Mouse (Mus musculus) spleen, adult 2 months (tissue): ENCODE results near the gene Gpr35. TPM values are rescaled to one million over a fixed set of nuclear protein-coding genes. Genes with fewer than 3 reads are reported as not detected.
A peak's percentile ranks its signal among the peaks of the same experiment; 100 is the strongest.

ENCODE experiments used
- DNase-seq, 2 experiments: peaks; one replicate each; pipeline versions ENCODE4 v3.0.0 to v3.0.0-alpha.2; 2012 to 2021; ENCODE audit warnings: low spot score in 2 of 2, low read depth in 1 of 2
- H3K27ac ChIP-seq: fragments of 200-500 bp; 2 replicates; pipeline ENCODE4 v1.5.1; 2012; ENCODE audit warnings: low read length, inconsistent platforms; ENCODE audit not compliant: insufficient read depth
- H3K27me3 ChIP-seq: fragments of 200-500 bp; 2 replicates; pipeline ENCODE4 v1.6.1; 2012; ENCODE audit warnings: mild to moderate bottlenecking, moderate library complexity, low read length, inconsistent platforms; ENCODE audit not compliant: control insufficient read depth, insufficient read depth
- H3K36me3 ChIP-seq: fragments of 200-500 bp; 2 replicates; pipeline ENCODE4 v1.6.1; 2012; ENCODE audit warnings: mild to moderate bottlenecking, low read length, inconsistent platforms; ENCODE audit not compliant: control insufficient read depth, insufficient read depth
- H3K4me1 ChIP-seq: fragments of 200-500 bp; 2 replicates; pipeline ENCODE4 v1.6.1; 2011; ENCODE audit warnings: inconsistent platforms; ENCODE audit not compliant: control insufficient read depth, insufficient read depth, insufficient read length
- H3K4me3 ChIP-seq: fragments of 200-500 bp; 2 replicates; pipeline ENCODE4 v1.5.1; 2011; ENCODE audit warnings: mild to moderate bottlenecking, inconsistent platforms; ENCODE audit not compliant: insufficient read depth, insufficient read length; ENCODE audit errors: extremely low read depth
- CTCF ChIP-seq: fragments of 200-500 bp; IDR thresholded peaks from 2 replicates; pipeline ENCODE4 v1.5.1; 2011; ENCODE audit warnings: mild to moderate bottlenecking, inconsistent platforms; ENCODE audit not compliant: insufficient read depth, insufficient read length, insufficient replicate concordance; ENCODE audit errors: extremely low read depth
- POLR2A ChIP-seq: fragments of 200-500 bp; IDR thresholded peaks from 2 replicates; pipeline ENCODE4 v1.6.1; 2011; ENCODE audit warnings: low read depth, low read length, inconsistent platforms
- WGBS: fragments of 180-500 bp; shearing (Covaris S2); methylation state at CpG from one replicate; pipeline ENCODE4 v1.1.7; 2018; 5-methylcytosine and 5-hydroxymethylcytosine counted together
- polyA plus RNA-seq: library from polyadenylated mRNA; depleted of rRNA; stranded (reverse); fragments of >200 nt; gene quantifications from 2 replicates; pipeline ENCODE4 v1.2.3, GENCODE M21; 2012

The Gpr35 gene
- polyA plus RNA-seq, 1 experiment: 20.7 TPM

- no peak for DNase-seq
- no peak within 1 kb of the TSS for H3K4me3 ChIP-seq
- no peaks in the 10 kb centered on the region for H3K27me3 ChIP-seq
- H3K36me3 ChIP-seq: no peaks in the 10 kb centered on the region
- 75% methylated on average over 7 of the region's 7 CpGs for WGBS
- no peak within 1 kb of the TSS for H3K27ac ChIP-seq
- no peak for TF ChIP-seq CTCF
- TF ChIP-seq POLR2A: no peak
- H3K4me1 ChIP-seq: no peaks in the 10 kb centered on the region; the same call in 1 of the 2 replicates
Measured at GRCm38 (mm10) chr1:93006061-93006460, 55.4 kb downstream of the Gpr35 start, which contains the start of gene Aqp12. Aqp12 (plus strand) TSS chr1:93006334.

GRCm38 (mm10) chr1:93009196-93009595, 58.5 kb downstream of the Gpr35 start:
- TF ChIP-seq CTCF: no peak
- Histone ChIP-seq H3K36me3 (no peaks in the 10 kb centered on the region), H3K4me1 (no peaks in the 10 kb centered on the region; the same call in 1 of the 2 replicates), H3K27ac (no peak overlapping the region), H3K4me3 (no peak overlapping the region), H3K27me3 (no peaks in the 10 kb centered on the region)
- WGBS: 66% methylated on average over 4 of the region's 4 CpGs
- DNase-seq: no peak

- DNase-seq: no peak
- H3K4me3 ChIP-seq: no peak overlapping the region
- H3K4me1 ChIP-seq: no peaks in the 10 kb centered on the region; the same call in 1 of the 2 replicates
- no peaks in the 10 kb centered on the region for H3K36me3 ChIP-seq
- no peaks in the 10 kb centered on the region for H3K27me3 ChIP-seq
- WGBS: 31% methylated on average over 3 of the region's 3 CpGs
- TF ChIP-seq CTCF (peak; percentile 49; the same call in 1 of the 2 replicates), POLR2A (no peak)
- no peak overlapping the region for H3K27ac ChIP-seq
Measured at GRCm38 (mm10) chr1:93010731-93011130, 60.1 kb downstream of the Gpr35 start.

GRCm38 (mm10) chr1:93012103-93012585, 61.5 kb downstream of the Gpr35 start:
- 77% methylated on average over 7 of the region's 7 CpGs for WGBS
- Histone ChIP-seq H3K4me1 (no peaks in the 10 kb centered on the region; the same call in 1 of the 2 replicates), H3K36me3 (no peaks in the 10 kb centered on the region), H3K27ac (no peak overlapping the region), H3K4me3 (no peak overlapping the region), H3K27me3 (no peaks in the 10 kb centered on the region)
- TF ChIP-seq CTCF: no peak
- no peak for TF ChIP-seq POLR2A
- DNase-seq: no peak

GRCm38 (mm10) chr1:93013367-93013766, 62.7 kb downstream of the Gpr35 start:
- no peak overlapping the region for H3K27ac ChIP-seq
- 71% methylated on average over 4 of the region's 4 CpGs for WGBS
- no peaks in the 10 kb centered on the region; the same call in 1 of the 2 replicates for H3K4me1 ChIP-seq
- no peak for DNase-seq
- no peaks in the 10 kb centered on the region for H3K36me3 ChIP-seq
- no peaks in the 10 kb centered on the region for H3K27me3 ChIP-seq
- H3K4me3 ChIP-seq: no peak overlapping the region
- TF ChIP-seq POLR2A (no peak), CTCF (no peak)

GRCm38 (mm10) chr1:93014460-93014859, 63.8 kb downstream of the Gpr35 start:
- Histone ChIP-seq H3K27ac (no peak overlapping the region), H3K27me3 (no peaks in the 10 kb centered on the region), H3K4me1 (no peaks in the 10 kb centered on the region), H3K36me3 (no peaks in the 10 kb centered on the region), H3K4me3 (no peak overlapping the region)
- DNase-seq: peak in 1 of 2 experiments; percentile 61
- TF ChIP-seq CTCF (peak; percentile 57; the same call in 1 of the 2 replicates), POLR2A (no peak)

GRCm38 (mm10) chr1:93015136-93015535, 64.5 kb downstream of the Gpr35 start:
- TF ChIP-seq POLR2A (no peak), CTCF (no peak)
- WGBS: 70% methylated on average over 2 of the region's 2 CpGs
- no peak for DNase-seq
- Histone ChIP-seq H3K27me3 (no peaks in the 10 kb centered on the region), H3K4me1 (no peaks in the 10 kb centered on the region), H3K4me3 (no peak overlapping the region), H3K27ac (no peak overlapping the region), H3K36me3 (no peaks in the 10 kb centered on the region)
